Mouse (Mus musculus): ENCODE results near the gene Smim10l1. TPM values are rescaled to one million over a fixed set of nuclear protein-coding genes. Genes with fewer than 3 reads are reported as not detected.

Smim10l1 gene
- 10 to 100 TPM; 78.3 to 84.6 TPM for total RNA-seq (2021)
- long read RNA-seq, experiment 1, transcript Smim10l1-204 (3 exons, 574 nt) = minor isoform, 5 of 228 reads
- long read RNA-seq, experiment 1, transcript Smim10l1-201 (1 exons, 2,842 nt) = major isoform, 216 of 228 reads
- long read RNA-seq, experiment 1, partial matches to known transcripts = 0 of 228 reads
- long read RNA-seq, experiment 1, other reads (novel, unspliced or antisense) = 5 of 228 reads
- long read RNA-seq, experiment 2, transcript Smim10l1-201 (1 exons, 2,842 nt) = major isoform, 109 of 111 reads
- long read RNA-seq, experiment 2, partial matches to known transcripts = 0 of 111 reads
- long read RNA-seq, experiment 2, other reads (novel, unspliced or antisense) = 1 of 111 reads

DNA sequence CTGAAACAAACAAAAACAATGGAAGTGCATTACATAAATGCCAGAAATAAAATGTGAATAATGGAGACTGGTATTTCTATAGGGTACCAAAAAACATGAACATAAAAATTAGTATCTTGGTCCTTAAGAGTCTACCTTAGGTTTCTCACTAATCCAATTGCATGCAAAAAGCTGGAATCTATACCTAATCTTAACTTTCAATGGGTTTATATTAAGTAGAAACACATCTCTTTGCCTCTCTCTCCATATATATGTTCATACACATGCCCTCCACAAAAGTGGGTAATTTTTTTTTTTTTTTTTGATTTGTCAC is at the start of gene Smim10l1:
Smim10l1 (plus strand) TSS at position 301 of the 313 bp plus-strand sequence.
- no peak for DNase-seq

DNA sequence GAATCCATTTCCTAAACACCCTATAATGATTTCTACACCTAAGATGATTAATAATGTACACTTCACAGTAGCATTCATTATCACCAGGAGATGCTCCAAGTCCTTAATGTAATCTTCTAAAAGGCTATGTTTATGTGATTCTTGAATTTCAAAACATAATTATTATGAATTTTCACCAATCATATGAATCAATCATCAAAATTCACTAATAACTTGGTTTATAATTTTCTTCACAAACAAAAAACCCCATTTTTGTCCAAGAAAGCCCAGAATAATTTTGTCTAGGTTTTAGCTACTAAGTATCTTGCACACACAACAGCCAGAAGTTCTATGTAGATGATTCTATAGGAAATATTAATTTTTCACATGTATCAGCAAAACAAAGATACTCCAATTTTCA is 49.0 kb upstream of the Smim10l1 start, which contains the start of gene Tas2r140:
Tas2r140 (minus strand) TSS at position 101 of the 400 bp plus-strand sequence.
- DNase-seq = no peak

DNA sequence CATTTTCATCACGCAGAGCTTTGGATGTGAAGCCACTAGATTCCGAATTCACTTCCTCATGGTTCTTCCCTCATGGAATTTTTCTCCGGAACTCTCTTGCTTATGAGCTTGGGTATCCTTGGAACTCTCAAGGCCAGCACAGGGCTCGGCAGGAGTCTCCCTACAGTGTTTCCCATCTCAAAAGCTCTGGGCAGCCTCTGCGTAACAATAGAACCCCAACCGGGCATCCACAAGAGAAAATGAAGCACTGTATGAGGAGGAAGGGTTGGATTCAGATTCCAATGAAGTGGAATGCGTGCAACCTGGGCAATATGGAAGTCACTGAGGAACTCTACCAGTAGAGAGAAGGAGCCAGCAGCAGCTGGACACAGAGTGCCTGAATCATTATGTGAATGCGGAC is 12.5 kb upstream of the Smim10l1 start:
- DNase-seq = no peak

DNA sequence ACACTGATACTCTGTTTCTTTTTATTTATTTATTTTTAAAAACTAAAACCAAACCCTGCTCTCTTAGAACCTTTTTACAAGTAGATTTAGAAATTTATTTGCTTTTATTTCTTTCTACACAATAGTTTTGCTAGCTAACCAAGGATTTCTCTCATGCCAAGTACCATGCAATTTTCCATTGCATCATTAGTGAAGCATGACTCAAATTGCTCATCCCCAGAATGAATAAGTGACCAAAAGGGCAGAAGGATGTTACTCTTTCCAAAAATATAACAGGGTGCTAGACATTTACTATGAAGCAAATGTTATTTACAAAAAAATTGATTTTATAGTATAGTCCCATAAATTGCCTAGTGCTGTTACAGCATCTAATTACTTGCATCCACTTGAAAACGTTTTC is 2.3 kb upstream of the Smim10l1 start:
- DNase-seq = no peak

DNA sequence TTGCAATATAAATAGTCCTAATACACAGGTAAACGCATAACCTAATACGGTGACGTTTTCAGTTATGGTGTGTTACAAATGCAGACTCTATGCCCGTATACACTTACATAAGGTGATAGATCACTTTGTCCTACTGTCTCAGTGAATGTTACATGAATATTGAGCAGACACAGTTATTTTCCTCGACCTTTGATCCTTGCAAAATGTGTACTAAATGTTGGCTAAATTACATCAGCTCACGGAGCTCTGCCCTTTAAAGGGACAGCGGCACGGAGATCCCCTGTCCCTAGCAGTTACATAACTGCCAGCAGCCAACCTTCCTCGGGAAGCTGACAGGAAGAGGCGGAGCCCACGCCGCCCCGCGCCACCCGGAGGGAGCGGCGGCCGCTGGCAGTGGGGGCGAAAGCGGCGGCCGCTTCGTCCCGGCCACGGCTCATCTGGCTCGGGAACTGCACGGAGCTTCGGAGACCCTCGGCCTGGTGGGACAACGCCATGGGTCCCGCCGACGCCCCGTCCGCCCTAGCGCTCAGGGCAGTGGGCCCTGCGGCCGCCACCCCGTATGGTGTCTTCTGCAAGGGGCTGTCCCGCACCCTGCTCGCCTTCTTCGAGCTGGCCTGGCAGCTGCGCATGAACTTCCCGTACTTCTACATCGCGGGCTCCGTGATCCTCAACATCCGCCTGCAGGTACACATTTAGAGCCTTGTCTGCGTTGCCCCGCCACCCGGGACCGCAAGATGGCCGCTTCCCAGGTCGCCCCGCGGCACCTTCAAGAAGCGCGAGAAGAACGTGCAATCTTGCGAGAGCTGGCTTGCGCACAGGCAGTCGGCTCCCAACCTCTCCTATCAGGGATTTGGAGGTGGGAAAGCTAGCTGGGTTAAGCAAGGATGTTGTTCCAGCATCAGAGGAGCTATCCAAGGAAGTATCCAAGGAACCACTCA is 482 bp downstream of the Smim10l1 start:
- peak; percentile 91 for DNase-seq

Other genes starting within 250 kb of the Smim10l1 start
- not detected for gene Tas2r116, start 249.5 kb upstream of the Smim10l1 start, total RNA-seq (2021)
- gene Tas2r110, start 236.9 kb upstream of the Smim10l1 start, total RNA-seq (2021) = not detected
- gene Tas2r113, start 211.9 kb upstream of the Smim10l1 start, total RNA-seq (2021) = not detected
- gene Tas2r125, start 195.3 kb upstream of the Smim10l1 start, total RNA-seq (2021) = not detected
- not detected for gene Tas2r129, start 153.8 kb upstream of the Smim10l1 start, total RNA-seq (2021)
- gene Tas2r131, start 147.0 kb upstream of the Smim10l1 start, total RNA-seq (2021) = not detected
- gene Tas2r109, start 123.9 kb upstream of the Smim10l1 start, total RNA-seq (2021) = not detected
- not detected for gene Tas2r103, start 67.8 kb upstream of the Smim10l1 start, total RNA-seq (2021)
- not detected for gene Tas2r140, start 49.1 kb upstream of the Smim10l1 start, total RNA-seq (2021)
- not detected for gene 5530400C23Rik, start 187.3 kb downstream of the Smim10l1 start, total RNA-seq (2021)